Mouse (Mus musculus) limb, embryonic 14.5 days (tissue): ENCODE measurements around the gene Prg2. TPM values are rescaled to one million over a fixed set of nuclear protein-coding genes. Genes with fewer than 3 reads are reported as not detected.

Experiments used
- ATAC-seq: fragments of 200-750 bp; cut with Nextera tagmentation; 2 replicates; pipeline ENCODE4 v1.8.0; 2017; ENCODE audit warnings: low read depth, moderate number of reproducible peaks, moderate TSS enrichment; ENCODE audit not compliant: low FRiP score
- DNase-seq: peaks from one replicate; pipeline ENCODE4 v3.0.0-alpha.2; 2015; ENCODE audit warnings: low spot score
- H3K27ac ChIP-seq: fragments of 300-500 bp; sonication (generic); replicated peaks from 2 replicates; pipeline ENCODE4 v1.5.1; 2014; ENCODE audit warnings: low read depth, mild to moderate bottlenecking, low read length, moderate library complexity, mixed read lengths
- H3K27me3 ChIP-seq: fragments of 300-500 bp; sonication (generic); 2 replicates; pipeline ENCODE4 v1.6.1; 2014; ENCODE audit warnings: low read length, mixed read lengths; ENCODE audit not compliant: control insufficient read depth, insufficient read depth
- H3K36me3 ChIP-seq: fragments of 300-500 bp; sonication (generic); 2 replicates; pipeline ENCODE4 v1.6.1; 2014; ENCODE audit warnings: mild to moderate bottlenecking, low read length, moderate library complexity, mixed read lengths; ENCODE audit not compliant: control insufficient read depth, insufficient read depth
- H3K4me1 ChIP-seq: fragments of 300-500 bp; sonication (generic); 2 replicates; pipeline ENCODE4 v1.6.1; 2014; ENCODE audit warnings: antibody characterized with exemption, low read length, mixed read lengths; ENCODE audit not compliant: control insufficient read depth, insufficient read depth
- H3K4me2 ChIP-seq: fragments of 300-500 bp; sonication (generic); replicated peaks from 2 replicates; pipeline ENCODE4 v1.6.1; 2014; ENCODE audit warnings: low read depth, mild to moderate bottlenecking, low read length, moderate library complexity; ENCODE audit not compliant: severe bottlenecking
- H3K4me3 ChIP-seq: fragments of 300-500 bp; sonication (generic); replicated peaks from 2 replicates; pipeline ENCODE4 v1.5.1; 2014; ENCODE audit warnings: low read length
- H3K9ac ChIP-seq: fragments of 300-500 bp; sonication (generic); 2 replicates; pipeline ENCODE4 v1.6.1; 2014; ENCODE audit warnings: mild to moderate bottlenecking, low read depth, low read length, moderate library complexity; ENCODE audit not compliant: severe bottlenecking
- H3K9me3 ChIP-seq: fragments of 300-500 bp; sonication (generic); 2 replicates; pipeline ENCODE4 v1.6.1; 2016; ENCODE audit warnings: low read length; ENCODE audit not compliant: control insufficient read depth
- POLR2A ChIP-seq: fragments of 200-500 bp; IDR thresholded peaks from 2 replicates; pipeline ENCODE4 v1.8.0; 2012; ENCODE audit warnings: inconsistent platforms, mild to moderate bottlenecking, moderate library complexity, borderline replicate concordance; ENCODE audit not compliant: insufficient read depth, insufficient read length; ENCODE audit errors: extremely low read depth
- WGBS: fragments of 180-500 bp; shearing (Covaris S2); extraction: QIAGEN DNeasy Blood & Tissue Kit; methylation state at CpG from one replicate; pipeline ENCODE4 v1.1.7; 2014; 5-methylcytosine and 5-hydroxymethylcytosine counted together
- polyA plus RNA-seq, 2 experiments: library from polyadenylated mRNA; depleted of rRNA in 1 of 2; stranded (reverse) in 1 of 2; unstranded in 1 of 2; fragments of >200 nt; fragmentation: Nextera tagmentation in 1 of 2; extraction: Ambion mirVana in 1 of 2; gene quantifications; 2 replicates each; pipeline versions ENCODE4 v1.2.1 to v1.2.3; 2012 to 2014

Gene Prg2
- polyA plus RNA-seq, 2 experiments: 0.80 TPM; not detected in 1

- no peak for ATAC-seq
- H3K27me3 ChIP-seq: no peaks in the 10 kb centered on the region
- WGBS: 78% methylated on average over 14 of the region's 14 CpGs
Observed at GRCm38 (mm10) chr2:85012679-85013078, 32.4 kb downstream of the Prg2 start.

GRCm38 (mm10) chr2:85013826-85014587 is 33.7 kb downstream of the Prg2 start:
- 74% methylated on average over 5 of the region's 5 CpGs for WGBS
- no peak for ATAC-seq
- TF ChIP-seq POLR2A: no peak

More at GRCm38 (mm10) chr2:85012679-85013078, 32.4 kb downstream of the Prg2 start:
- Histone ChIP-seq H3K4me3 (no peak overlapping the region), H3K36me3 (no peaks in the 10 kb centered on the region), H3K4me2 (no peak overlapping the region), H3K9me3 (no peaks in the 10 kb centered on the region), H3K27ac (peak overlapping the region; percentile 38; the same call in 1 of the 2 replicates), H3K9ac (no peak overlapping the region), H3K4me1 (peaks cover 5% of the 10 kb centered on the region)
- no peak for DNase-seq
- TF ChIP-seq POLR2A: no peak

GRCm38 (mm10) chr2:85014588-85014982 is 34.3 kb downstream of the Prg2 start:
- 15% methylated on average over 3 of the region's 3 CpGs for WGBS

More at GRCm38 (mm10) chr2:85013826-85014587, 33.7 kb downstream of the Prg2 start:
- H3K4me3 ChIP-seq: no peak overlapping the region
- no peak overlapping the region for H3K27ac ChIP-seq
- H3K4me2 ChIP-seq: no peak overlapping the region
- H3K27me3 ChIP-seq: no peaks in the 10 kb centered on the region
- H3K9me3 ChIP-seq: no peaks in the 10 kb centered on the region
- no peak for DNase-seq
- H3K36me3 ChIP-seq: no peaks in the 10 kb centered on the region
- no peak overlapping the region for H3K9ac ChIP-seq
- H3K4me1 ChIP-seq: peaks cover 5% of the 10 kb centered on the region

GRCm38 (mm10) chr2:85022043-85022442 is 41.8 kb downstream of the Prg2 start:
- 17% methylated on average over 4 of the region's 4 CpGs for WGBS
- no peak for TF ChIP-seq POLR2A
- Histone ChIP-seq H3K9ac (no peak overlapping the region), H3K36me3 (no peaks in the 10 kb centered on the region), H3K4me3 (no peak overlapping the region), H3K4me2 (no peak overlapping the region), H3K27ac (no peak overlapping the region), H3K27me3 (no peaks in the 10 kb centered on the region), H3K9me3 (no peaks in the 10 kb centered on the region), H3K4me1 (no peaks in the 10 kb centered on the region)
- DNase-seq (no peak), ATAC-seq (no peak)

More at GRCm38 (mm10) chr2:85014588-85014982, 34.3 kb downstream of the Prg2 start:
- no peaks in the 10 kb centered on the region for H3K27me3 ChIP-seq
- DNase-seq: no peak
- no peak for TF ChIP-seq POLR2A
- H3K4me3 ChIP-seq: no peak overlapping the region
- H3K4me2 ChIP-seq: no peak overlapping the region
- no peak overlapping the region for H3K27ac ChIP-seq
- no peak overlapping the region for H3K9ac ChIP-seq
- H3K36me3 ChIP-seq: no peaks in the 10 kb centered on the region
- ATAC-seq: no peak
- H3K4me1 ChIP-seq: peaks cover 5% of the 10 kb centered on the region
- no peaks in the 10 kb centered on the region for H3K9me3 ChIP-seq

GRCm38 (mm10) chr2:85026178-85026577 is 45.9 kb downstream of the Prg2 start:
- no peak for TF ChIP-seq POLR2A
- no peak overlapping the region for H3K4me3 ChIP-seq
- ATAC-seq (no peak), DNase-seq (no peak)
- H3K27ac ChIP-seq: no peak overlapping the region
- no peak overlapping the region for H3K4me2 ChIP-seq
- H3K27me3 ChIP-seq: no peaks in the 10 kb centered on the region
- H3K36me3 ChIP-seq: no peaks in the 10 kb centered on the region
- H3K9ac ChIP-seq: no peak overlapping the region
- H3K9me3 ChIP-seq: no peaks in the 10 kb centered on the region
- WGBS: 81% methylated on average over 3 of the region's 3 CpGs
- H3K4me1 ChIP-seq: no peaks in the 10 kb centered on the region
